Mouse (Mus musculus): Measurements from ENCODE around the gene Svep1.

Svep1 gene

DNA sequence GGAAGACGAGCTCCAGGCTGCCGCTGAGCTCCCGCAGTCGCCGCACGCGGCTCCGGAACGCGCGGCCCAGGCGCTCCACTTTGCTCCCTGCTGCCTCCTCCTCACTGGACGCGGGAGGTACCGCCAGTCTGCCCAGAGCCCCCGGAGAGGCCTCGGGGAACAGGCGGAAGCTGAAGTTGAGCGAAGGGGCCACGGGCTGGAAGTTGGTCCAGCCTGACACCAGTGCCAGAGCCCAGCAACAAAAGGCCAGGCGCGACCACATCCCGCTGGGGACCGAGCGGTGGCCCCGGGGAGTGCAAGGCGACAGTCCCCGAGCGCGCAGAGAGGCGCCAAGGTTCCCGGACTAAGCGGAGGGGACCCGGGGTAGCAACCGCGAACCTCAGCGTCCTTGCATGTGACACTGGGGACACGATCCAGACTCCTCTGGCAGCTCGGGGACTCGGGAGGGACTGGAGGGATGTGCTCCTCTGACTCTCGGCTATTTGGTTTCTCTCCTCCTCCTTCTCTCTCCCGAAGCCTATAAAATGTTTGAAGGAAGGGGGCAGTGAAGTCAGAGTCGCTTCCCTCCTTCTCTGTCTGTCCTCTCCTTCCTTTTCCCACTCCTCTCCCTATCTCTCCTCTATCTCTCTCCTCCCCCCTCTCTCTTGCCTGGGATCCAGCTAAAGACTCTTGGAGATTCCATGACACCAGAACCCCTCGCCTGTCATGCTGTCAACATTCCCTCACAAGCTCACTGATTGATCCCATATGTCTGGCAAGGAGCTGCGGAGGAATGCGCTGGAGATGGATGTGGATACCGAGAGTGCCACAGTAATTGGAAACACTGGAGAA lies at the start of gene Svep1:
Gene Svep1 (minus strand): TSS at position 745 of the 831 bp plus-strand sequence.
- peak; percentile 58 for DNase-seq (ENCODE audit: low spot score)

DNA sequence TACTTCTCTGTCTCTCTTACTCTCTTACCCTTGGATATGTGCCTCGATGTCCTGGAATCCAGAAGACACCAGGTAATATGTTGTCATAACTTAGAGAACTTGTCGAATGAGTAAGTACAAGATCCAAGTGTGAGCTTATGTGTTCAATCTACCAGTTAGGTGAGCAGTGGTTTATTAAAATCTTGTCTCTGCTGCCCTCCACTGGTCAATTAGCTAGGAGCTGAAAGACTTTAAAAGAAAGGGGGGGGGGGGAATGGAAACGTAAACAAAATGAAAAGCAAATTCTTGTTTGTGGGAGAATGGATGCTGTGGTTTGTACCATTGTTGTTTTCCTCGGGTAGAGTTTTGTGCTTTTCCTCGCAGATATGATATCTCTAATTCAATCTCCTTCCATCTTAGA lies 46.8 kb upstream of the Svep1 start:
- DNase-seq (ENCODE audit: low spot score) = no peak

DNA sequence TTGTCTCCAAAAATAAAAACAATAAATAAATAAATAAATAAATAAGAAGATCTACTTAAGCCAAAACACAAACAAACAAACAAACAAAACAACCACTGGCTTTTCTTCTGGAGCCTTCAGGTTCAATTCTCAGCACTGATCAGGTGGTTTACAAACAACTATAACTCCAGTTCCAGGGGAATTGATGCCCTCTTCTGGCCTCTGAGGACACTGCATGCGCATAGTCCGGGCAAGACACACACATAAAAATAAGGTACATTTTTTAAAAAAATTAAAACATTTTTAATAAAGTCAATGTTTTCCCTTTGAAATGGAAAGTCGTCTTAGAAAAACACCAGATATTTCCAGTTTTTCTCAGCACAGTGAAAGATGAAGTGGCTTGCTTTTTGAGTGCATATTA lies 45.7 kb upstream of the Svep1 start:
- DNase-seq (ENCODE audit: low spot score) = no peak

DNA sequence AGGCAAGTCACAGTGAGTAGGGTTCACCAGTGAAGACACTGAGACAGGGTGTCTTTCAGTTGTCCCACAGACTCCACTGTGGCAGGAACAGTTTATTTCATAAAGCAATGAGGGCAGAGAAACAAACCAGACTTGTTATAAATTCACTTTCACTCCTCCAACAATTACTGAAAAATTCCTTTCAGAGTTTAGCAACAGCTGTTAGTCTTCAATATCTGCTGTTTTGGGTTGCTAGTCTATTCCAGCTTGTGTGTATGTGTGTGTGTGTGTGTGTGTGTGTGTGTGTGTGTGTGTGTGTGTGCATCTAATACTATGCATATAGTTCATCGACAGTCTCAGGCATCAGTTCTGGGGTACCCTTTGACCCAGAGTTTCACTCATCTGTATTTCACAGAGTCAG lies 38.9 kb upstream of the Svep1 start:
- no peak for DNase-seq (ENCODE audit: low spot score)

DNA sequence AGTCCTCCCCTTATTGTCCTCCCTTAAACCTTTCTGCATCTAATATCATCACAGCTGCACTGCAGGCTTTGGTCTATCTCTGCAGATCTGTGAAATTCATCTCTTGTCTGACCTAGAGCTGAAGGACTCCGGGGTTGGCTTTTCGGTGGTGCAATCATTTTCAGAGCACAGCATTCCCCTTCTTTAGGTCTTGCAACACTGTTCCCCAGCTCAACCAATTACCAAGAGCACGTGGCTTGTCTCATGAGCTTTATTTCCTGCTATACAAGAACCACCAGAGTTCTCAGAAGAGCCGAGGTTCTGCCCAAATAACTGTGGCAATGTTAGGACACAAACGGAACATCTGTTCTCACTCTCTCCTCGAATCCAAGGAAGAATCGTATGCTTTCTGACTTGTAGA lies 33.8 kb upstream of the Svep1 start:
- no peak for DNase-seq (ENCODE audit: low spot score)

DNA sequence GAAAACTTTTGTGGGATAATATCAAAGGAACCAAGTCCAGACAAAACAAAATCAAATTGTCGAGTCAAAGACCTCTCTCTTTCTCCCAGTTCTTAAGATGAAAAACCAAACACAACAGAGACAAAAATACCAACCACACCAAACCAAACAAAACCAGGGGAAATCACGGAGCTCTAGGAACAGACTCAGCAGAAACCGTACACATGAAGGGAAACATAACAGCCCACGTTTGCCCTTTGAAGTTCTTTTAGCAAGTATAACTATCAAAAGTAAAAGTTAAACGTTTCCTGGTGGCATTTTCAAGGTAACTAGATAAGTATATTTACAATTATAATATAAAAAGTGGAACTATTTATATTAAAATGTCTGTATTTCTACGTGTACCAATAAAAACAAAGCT lies 29.2 kb upstream of the Svep1 start:
- no peak for DNase-seq (ENCODE audit: low spot score)

DNA sequence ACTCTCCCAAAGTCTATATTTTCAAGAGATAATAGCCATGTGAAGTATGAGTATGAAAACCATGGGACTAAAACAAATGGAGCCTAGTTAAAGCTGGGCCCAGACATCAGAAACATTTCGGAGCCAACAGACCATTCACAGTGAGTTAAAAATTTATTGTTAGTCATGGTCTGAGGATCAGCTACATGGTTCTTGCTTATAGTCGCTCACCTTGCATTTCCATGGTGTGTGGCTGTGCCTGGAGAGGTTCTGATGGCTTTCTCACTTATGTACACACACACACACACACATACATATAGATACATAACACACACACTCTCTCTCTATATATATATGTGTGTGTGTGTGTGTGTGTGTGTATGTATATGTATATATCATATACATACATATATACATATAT lies 16.8 kb upstream of the Svep1 start:
- DNase-seq (ENCODE audit: low spot score) = no peak

DNA sequence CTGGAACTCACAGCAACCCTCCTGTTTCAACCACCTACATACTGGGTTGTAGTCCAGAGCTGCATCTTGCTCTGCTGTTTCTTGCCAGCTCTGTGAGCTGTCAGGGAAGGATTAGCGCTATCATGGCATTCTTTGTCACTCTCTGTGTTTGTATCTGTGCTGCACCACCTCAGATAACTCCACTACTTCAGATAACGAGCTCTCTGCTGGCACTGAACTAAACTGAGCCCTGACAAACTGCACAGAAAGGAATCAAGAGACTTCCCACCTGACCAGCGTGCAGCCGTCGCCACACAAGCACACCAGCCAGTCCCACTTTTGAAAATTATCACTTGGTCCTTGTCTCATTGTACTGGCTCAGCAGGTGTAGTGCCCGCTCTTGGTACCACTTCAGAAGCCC lies 4.7 kb upstream of the Svep1 start:
- DNase-seq (ENCODE audit: low spot score) = no peak

DNA sequence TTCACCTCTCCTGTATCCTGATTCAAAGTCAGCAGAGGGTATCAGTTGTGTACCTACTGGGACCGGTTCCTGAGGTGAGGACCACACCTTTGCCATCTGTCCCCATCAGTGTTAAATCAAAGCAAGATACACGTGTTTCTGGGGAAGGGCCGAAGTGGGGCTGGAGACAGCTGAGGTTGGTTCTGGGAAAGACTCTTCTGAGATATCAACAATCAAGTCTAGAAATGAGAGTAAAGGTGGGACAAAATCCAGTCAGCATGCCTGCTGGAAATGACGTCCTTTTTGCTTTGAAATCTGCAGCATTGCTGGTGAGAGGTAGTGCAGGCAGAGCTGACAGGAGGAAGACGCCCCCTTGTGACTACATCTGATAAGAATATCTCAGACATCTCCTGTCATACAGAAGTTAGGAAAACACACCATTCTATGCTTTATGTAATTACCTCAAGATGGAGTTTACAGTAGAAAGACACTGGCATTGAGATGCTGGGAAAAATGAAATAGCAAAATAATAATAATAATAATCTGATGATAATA lies 4.0 kb upstream of the Svep1 start:
- no peak for DNase-seq (ENCODE audit: low spot score)

DNA sequence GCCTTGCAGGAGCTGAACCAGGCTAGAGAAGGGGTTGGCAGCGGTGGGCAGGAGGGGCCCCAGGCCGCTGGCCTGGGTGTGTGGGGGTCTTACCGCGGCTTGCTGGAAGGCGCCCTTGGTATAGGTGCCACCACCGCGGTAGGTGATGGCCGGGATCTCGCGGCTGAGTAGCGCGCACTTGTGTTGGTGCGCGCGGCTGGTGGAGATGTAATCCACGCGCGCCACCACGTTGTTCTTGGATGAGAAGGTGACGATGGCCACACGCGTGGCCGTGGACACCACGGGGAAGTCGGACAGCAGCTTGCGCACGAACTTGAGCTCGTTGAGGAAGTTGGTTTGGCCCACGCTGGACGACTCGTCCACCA lies 927 bp downstream of the Svep1 start:
- DNase-seq (ENCODE audit: low spot score) = peak; percentile 20

DNA sequence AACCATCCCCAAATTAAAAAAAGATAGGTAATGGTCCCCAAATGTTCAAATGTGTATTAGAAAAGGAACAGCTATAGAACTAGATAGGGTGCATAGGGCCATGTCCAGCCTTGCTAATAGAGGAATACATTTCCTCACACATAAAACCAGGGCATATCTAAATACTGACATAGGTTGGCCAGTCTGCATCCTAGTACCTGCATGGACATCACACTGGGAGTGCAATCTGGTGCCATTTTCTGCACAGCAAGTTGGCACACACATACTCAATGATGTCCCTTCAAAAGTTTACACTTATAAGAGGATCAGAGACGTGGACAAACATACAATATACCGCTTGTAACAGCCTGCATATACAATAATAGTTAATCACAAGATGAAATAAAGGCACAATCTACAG lies 5.0 kb downstream of the Svep1 start:
- no peak for DNase-seq (ENCODE audit: low spot score)

DNA sequence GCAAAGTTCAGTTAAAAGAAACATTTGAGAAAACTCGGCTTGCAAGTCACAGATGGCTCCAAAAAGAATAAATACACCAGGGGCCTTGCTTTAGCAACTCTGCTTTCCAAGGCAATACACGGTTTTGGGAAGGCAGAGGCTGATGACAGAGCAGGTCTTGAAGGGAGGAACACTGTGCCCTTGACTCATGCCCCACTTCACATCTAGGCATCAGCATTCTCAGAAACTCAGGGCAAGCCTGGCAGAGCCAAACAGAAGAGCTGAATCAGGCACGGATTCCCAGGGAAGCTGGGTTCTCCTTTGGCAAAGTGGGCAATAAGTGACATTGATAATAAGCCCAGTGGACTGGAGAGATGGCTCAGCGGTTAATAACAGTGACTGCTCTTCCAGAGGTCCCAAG lies 5.8 kb downstream of the Svep1 start:
- no peak for DNase-seq (ENCODE audit: low spot score)

DNA sequence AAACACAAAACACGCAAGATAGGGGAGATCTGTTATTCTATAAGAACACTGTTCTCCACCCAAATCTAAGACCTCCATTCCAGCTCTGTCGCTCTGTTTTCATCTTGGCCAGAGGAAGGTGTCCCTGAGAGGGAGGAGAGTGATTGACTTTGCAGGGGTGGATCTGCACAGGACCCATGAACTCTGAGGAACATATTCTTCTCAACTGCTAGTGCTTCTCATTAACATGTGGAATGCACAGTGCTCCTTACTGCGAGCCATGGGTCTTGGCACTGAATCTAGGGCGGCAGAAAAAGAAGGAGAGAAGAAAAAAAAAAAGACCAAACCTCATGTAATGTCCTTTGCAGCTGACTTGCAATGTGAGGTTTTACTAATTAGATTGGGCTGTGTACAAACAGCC lies 9.4 kb downstream of the Svep1 start:
- no peak for DNase-seq (ENCODE audit: low spot score)

DNA sequence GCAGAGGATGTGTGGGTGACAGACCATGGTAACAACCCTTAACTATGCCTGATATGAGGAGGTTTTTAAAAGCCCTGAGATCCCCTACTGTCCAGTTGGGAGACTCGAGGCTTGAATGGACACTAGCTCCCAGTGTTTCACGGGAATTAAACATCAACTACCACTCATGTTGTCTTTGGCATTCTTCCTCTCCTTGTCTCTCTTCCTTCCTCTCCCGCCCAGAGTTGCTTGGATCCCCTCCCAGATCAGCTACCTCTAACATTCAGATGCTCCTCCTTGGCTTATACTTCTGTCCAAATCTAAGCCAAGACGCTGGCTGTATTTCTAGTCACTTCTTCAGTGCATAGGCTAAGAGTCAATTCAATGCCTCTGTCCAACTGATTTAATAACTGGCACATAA lies 9.9 kb downstream of the Svep1 start:
- DNase-seq (ENCODE audit: low spot score) = no peak

DNA sequence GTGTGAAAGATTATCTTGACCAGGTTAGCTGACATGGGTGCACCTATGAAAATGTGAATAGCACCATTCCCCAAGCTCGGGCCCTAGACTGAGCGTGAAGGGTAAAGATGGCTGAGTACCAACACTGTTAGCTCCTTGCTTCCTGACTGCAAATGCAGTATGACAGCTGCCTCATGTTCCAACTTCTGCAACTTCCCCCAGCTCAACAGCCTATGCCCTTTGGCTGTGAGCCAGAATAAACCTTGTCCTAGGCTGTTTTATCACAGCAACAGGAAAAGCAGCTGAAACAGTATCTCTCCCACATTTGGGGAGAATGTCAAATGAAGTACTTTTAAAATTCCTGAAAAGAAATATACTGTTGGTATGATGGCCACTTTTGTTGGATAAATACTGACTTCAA lies 10.7 kb downstream of the Svep1 start:
- no peak for DNase-seq (ENCODE audit: low spot score)

DNA sequence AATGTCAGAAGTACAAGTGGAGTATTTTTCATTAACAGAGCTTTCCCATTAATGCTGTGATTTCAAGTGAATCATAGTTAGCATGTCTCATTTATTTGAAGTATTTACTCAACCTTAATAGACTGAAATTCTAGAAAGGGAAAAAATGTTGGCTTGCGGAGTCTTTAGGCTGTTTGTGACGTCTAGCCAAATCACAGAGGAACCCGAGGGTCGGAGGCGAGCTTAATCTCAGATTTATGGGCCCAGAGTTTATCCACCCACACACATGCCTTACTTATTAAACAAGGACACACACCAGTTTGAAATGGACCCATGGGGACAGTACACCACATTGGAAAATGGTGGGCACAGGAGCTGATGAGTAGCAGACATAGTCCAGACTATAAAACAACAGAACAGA lies 17.4 kb downstream of the Svep1 start:
- no peak for DNase-seq (ENCODE audit: low spot score)

DNA sequence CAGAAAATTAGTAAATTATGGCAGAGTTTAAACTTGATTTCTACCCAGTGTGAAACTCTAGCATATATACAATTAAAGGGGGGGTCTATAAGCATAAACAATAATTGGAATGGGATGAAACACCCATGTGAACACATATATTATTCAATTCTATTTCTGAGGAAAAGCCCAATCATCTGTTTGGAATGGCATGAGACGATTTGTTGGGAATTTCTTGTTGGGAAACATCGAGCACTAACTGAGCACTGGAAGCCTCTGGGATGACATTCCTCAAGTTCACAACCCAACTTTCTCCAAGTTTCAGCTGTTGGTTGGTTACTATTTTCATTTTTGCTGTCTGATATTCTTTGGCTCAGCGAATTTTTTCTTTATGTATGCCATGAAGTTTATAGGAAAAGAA lies 21.3 kb downstream of the Svep1 start:
- no peak for DNase-seq (ENCODE audit: low spot score)

DNA sequence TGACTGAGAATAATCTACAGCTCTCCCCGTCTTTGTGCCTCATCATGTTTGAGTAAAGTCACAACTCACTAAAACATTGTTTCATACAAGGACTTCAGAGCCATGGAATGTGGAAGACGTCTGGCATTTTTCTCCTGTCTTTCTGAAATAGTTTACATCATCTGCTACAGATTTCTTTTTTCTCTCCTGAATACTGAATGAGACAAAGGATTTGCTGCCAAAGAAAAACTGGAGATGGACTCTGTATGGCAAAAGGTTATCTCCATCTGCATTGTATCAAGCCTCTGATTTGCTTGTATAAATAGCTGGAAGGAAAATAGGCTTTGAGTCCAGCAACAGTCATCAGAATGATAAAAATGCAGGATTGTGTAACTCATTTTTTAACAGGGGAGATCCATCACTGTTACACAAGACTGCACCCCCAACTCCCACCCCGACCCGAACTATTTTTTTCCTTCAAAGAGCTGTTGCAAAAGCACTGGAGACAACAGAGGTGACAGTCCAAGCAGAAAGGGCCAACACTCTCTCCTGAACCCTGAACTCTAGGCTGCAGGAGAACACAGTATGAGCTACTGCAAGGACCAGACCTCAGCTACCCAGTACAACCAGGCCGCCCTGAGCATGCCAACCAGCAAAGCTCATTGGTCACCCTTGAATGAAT lies 21.8 kb downstream of the Svep1 start:
- no peak for DNase-seq (ENCODE audit: low spot score)

DNA sequence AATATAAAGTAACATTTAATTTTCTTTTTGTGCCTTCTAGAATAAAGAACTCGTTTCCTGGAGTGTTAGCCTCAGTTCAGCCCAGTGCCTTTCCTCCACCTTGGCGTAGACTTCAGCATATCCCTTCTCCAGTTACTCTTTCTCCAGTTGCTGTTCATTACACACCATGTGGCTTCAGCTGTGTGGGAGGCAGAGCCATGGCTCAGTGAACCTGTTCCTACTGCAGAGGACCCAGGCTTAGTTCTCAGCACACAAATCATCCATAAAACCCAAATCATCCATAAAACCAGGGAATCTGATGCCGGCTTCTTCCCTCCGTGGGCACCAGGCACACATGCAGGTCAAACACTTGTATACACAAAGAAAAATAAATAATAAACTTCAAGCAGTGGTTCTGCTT lies 22.8 kb downstream of the Svep1 start:
- DNase-seq (ENCODE audit: low spot score) = no peak

DNA sequence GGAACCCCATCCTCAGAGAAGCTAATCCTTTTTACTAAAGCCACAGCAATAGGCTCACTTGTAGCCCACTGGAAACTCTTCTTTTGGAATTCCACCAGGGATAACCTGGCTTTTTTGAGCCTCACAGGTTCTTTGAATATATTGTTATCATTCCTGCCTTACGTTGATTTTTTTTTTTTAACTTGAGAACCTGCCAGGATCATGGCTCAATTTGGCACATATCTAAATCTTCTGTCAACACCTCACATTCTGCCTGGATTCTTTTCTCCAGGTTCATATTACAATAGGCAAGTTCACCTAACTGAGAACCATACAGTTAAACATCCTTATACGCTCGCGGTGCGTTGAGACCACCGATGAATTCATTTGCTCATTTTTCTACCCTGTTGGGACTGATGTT lies 28.2 kb downstream of the Svep1 start:
- DNase-seq (ENCODE audit: low spot score) = no peak

DNA sequence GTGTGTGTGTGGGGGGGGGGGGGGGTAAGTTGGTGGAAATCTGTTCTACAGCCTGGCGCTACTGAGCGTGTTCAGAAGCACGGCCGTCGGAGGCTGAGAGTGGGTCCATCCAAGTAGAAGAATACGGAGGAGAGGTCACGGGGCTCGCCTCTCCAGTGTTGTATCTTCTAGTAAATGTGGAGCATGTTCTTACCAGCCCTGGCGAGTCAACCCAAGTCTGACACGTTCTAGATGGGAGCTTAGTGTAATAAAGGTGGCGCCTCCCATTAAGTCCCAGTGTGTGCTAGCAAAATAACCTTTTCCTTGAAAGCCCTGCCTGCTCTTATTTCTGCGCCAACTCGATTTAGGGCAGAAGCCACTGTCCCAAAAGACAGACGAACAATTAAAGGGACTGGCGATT lies 29.4 kb downstream of the Svep1 start:
- no peak for DNase-seq (ENCODE audit: low spot score)

DNA sequence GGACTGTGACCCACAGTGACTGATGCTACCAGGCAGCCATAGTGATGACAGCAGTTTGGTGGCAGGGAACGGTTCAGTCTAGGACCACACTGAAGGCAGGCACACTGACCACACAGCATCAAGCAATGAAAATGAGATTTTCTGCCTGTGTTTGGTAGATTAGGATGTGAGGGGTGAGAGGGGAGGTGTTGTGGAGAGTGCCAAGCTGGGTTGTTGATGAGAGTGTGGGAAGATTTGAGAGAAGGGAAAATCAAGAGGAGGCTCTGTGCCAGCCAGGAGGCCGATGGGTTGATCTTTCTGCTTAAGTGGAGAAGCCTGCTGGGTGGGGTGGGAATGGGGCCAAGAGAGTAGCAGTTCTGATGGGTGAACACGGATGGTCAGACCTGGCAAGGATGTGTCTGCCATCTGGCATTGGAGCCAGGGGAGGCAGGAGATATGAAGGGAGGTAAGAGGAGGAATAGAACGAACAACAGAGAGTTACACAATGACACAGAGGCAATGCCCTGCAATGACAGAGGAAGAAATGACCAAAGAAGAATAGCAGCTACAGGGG lies 32.1 kb downstream of the Svep1 start:
- DNase-seq (ENCODE audit: low spot score) = no peak

DNA sequence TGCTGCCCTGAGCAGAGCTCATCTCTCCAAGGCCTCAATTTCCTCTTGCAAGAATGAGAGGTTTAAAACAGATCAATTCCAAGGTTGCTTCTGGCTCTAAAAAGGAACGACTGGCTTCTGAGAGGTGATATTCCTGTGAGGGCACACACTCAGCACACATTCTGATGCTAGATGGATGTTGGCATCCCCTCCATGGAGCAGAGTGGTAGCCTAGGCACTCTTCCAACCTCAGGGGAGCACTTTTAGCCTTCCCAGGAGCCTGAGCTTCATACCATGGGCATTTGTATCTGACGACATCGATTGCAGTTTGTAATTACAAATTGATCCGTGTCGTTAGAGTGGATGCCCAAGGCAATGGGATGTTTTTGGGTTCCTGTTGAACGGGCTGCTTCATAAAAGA lies 33.3 kb downstream of the Svep1 start:
- no peak for DNase-seq (ENCODE audit: low spot score)
